Mouse (Mus musculus): ENCODE data around the gene Man2b2. TPM values are rescaled to one million over a fixed set of nuclear protein-coding genes. Genes with fewer than 3 reads are reported as not detected.

Gene Man2b2
- polyA plus RNA-seq, 1 experiment from 2014 or later, result 14.2 TPM

DNA sequence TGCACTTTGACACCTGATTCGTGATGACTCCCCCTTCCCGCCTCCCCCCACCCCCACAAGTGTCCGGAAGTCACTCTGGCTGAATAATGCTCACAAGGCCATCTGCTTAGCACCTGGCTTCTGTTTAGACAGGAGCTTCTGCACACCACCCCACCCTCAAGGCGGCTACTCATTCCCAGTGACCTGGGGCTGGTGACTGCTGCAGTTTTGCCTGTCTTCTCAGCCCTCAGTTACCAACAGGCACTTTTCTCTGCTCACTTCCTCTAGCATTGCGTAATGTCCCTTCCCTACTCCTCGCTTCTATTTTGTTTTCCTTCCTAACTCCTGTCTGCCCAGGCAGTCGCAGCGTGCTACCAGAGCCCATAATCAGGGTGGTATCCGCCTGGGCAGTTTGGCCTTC is 38.6 kb downstream of the Man2b2 start:
- Histone ChIP-seq H3K27me3 (replicated peaks) (no peaks in the 10 kb centered on the region), H3K4me2 (replicated peaks) (no peak overlapping the region), H3K4me3 (no peak overlapping the region), H3K4me1 (peaks cover 8% of the 10 kb centered on the region; the same call in 1 of the 2 replicates), H3K27ac (no peak overlapping the region), H3K36me3 (peaks cover 15% of the 10 kb centered on the region), H3K9ac (no peak overlapping the region), H3K9me3 (no peaks in the 10 kb centered on the region)
- WGBS, result 78% methylated on average over 9 of the region's 9 CpGs
- ATAC-seq (ENCODE audit: low FRiP score, low read depth), result no peak

DNA sequence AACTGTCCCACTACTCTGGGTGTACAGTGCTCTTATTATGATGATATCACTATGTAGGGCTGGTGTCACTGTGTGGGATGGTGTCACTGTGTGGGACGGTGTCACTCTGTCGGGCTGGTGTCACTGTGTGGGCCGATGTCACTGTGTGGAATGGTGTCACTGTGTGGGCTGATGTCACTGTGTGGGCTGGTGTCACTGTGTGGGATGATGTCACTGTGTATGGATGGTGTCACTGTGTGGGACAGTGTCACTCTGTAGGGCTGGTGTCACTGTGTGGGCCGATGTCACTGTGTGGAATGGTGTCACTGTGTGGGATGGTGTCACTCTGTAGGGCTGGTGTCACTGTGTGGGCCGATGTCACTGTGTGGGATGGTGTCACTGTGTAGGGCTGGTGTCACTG is 44.4 kb downstream of the Man2b2 start:
- Histone ChIP-seq H3K9me3 (no peaks in the 10 kb centered on the region), H3K4me1 (no peaks in the 10 kb centered on the region), H3K4me2 (replicated peaks) (no peak overlapping the region), H3K9ac (no peak overlapping the region), H3K4me3 (no peak overlapping the region), H3K27ac (no peak overlapping the region), H3K36me3 (peaks cover 3% of the 10 kb centered on the region; the same call in 1 of the 2 replicates), H3K27me3 (replicated peaks) (no peaks in the 10 kb centered on the region)
- no peak for ATAC-seq (ENCODE audit: low FRiP score, low read depth)
- 92% methylated on average over 5 of the region's 5 CpGs for WGBS

DNA sequence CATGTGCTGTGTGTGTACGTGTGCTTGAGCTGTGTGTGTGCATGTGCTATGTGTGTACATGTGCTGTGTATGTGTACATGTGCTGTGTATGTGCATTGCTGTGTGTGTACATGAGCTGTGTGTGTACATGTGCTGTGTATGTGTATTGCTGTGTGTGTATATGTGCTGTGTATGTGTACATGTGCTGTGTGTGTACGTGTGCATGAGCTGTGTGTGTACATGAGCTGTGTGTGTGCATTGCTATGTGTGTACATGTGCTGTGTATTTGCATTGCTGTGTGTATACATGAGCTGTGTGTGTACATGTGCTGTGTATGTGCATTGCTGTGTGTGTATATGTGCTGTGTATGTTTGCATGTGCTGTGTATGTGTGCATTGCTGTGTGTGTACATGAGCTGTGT is 50.9 kb downstream of the Man2b2 start:
- no peak for ATAC-seq (ENCODE audit: low FRiP score, low read depth)
- WGBS, result 81% methylated on average over 2 of the region's 2 CpGs
- H3K4me3 ChIP-seq, result no peak overlapping the region
- no peaks in the 10 kb centered on the region for H3K4me1 ChIP-seq
- H3K4me2 ChIP-seq (replicated peaks), result no peak overlapping the region
- no peak overlapping the region for H3K27ac ChIP-seq
- no peaks in the 10 kb centered on the region for H3K27me3 ChIP-seq (replicated peaks)
- H3K9me3 ChIP-seq, result peaks cover 9% of the 10 kb centered on the region; the same call in 1 of the 2 replicates
- no peaks in the 10 kb centered on the region for H3K36me3 ChIP-seq
- no peak overlapping the region for H3K9ac ChIP-seq

DNA sequence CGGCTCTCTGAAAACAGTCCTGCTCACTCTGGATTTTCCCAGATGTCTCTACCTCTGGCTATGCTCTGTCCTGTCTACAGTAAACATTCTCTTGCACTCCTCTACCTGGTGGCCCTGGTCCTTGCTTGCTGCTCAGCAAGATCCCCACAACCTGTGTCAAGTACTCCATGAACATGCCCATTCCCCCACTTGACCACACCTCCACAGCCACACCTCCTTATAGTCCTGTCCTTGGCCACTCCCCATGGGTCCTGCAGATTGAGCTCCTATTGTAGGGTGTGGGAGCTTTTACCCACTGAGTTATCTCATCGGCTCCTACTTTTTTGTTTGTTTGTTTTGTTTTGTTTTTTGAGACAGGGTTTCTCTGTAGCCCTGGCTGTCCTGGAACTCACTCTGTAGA is 51.6 kb downstream of the Man2b2 start:
- peaks cover 9% of the 10 kb centered on the region; the same call in 1 of the 2 replicates for H3K9me3 ChIP-seq
- H3K4me2 ChIP-seq (replicated peaks), result no peak overlapping the region
- no peak overlapping the region for H3K27ac ChIP-seq
- ATAC-seq (ENCODE audit: low FRiP score, low read depth), result no peak
- H3K4me3 ChIP-seq, result no peak overlapping the region
- no peaks in the 10 kb centered on the region for H3K27me3 ChIP-seq (replicated peaks)
- H3K36me3 ChIP-seq, result no peaks in the 10 kb centered on the region
- H3K9ac ChIP-seq, result no peak overlapping the region
- no peaks in the 10 kb centered on the region for H3K4me1 ChIP-seq
- 89% methylated on average over 1 of the region's 2 CpGs for WGBS

DNA sequence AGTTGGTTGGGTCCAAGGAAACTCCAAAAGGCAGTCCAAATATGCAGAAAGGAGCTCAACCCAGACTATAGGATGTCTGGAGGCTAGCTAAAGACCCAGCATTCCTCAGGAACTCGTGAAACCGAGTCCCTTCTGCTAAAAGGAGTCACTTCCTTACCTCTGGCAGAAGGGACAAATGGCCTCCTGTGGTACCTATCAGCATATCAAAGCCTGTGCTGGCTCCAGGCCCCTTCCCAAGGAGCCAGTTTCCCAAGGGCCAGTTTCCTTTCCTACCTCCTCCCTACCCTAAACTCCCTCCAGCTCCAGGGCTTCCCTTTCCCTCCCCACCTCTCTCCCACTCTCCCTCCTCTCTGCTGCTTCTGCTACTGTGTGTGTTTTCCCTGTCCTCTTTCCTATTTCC is 53.3 kb downstream of the Man2b2 start:
- H3K4me2 ChIP-seq (replicated peaks), result no peak overlapping the region
- no peaks in the 10 kb centered on the region for H3K36me3 ChIP-seq
- WGBS, result 4% methylated on average over 2 of the region's 2 CpGs
- no peak overlapping the region for H3K9ac ChIP-seq
- no peak overlapping the region for H3K27ac ChIP-seq
- H3K4me1 ChIP-seq, result no peaks in the 10 kb centered on the region
- no peaks in the 10 kb centered on the region for H3K27me3 ChIP-seq (replicated peaks)
- H3K9me3 ChIP-seq, result peaks cover 9% of the 10 kb centered on the region; the same call in 1 of the 2 replicates
- H3K4me3 ChIP-seq, result no peak overlapping the region
- no peak for ATAC-seq (ENCODE audit: low FRiP score, low read depth)

DNA sequence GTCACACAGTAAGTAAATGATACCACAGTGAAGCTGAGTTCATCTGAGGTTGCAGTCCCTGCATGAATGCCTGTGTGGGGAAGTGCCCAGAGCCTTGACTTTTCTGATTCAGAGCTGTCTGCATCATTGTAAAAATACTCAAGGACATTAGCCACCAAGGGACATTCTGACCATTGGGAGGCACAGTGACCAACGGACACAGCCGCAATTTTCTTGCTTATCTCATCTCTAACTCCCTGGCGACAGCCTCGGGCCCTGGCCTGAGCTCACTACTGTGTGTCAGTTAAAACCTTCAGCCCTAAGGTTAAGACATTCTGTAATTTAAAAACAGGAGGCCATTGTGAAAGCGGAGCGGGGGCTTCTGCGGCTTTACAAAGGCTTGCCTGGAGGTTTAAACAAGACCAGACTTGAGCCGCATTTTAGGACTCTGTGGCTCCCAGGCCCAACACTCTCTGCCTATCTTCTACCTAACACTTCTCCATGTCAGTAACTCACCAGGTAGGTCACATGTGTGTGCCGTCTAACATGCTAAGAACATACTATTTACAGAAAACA is 54.4 kb downstream of the Man2b2 start:
- Histone ChIP-seq H3K9ac (0 out of 2 replicates have a peak overlapping the region, but pooled peaks have one; percentile 3), H3K4me1 (no peaks in the 10 kb centered on the region), H3K36me3 (no peaks in the 10 kb centered on the region), H3K27me3 (replicated peaks) (no peaks in the 10 kb centered on the region), H3K9me3 (peaks cover 9% of the 10 kb centered on the region; the same call in 1 of the 2 replicates), H3K27ac (no peak overlapping the region), H3K4me3 (no peak overlapping the region), H3K4me2 (replicated peaks) (no peak overlapping the region)
- 49% methylated on average over 9 of the region's 9 CpGs for WGBS
- ATAC-seq (ENCODE audit: low FRiP score, low read depth), result no peak

DNA sequence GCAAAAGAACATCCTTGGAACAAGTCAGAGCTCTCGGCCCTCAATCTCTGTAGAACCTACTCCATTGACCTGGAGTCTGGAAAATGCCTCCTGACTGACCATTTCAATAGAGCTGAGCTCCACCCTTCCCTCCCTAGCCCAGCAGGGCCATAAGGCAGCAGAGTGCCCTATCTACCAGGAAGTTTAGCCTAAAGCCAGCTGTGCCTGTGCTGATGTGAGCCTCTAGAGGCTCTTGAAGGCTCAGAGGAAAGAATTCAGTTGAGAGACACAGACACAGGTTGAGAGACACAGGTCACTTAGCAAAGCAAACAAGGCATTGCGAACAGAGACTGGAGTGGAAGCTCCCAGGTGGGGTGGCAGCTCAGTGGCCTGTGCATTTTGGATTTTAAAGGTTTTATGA is 55.1 kb downstream of the Man2b2 start:
- no peaks in the 10 kb centered on the region for H3K36me3 ChIP-seq
- H3K4me3 ChIP-seq, result no peak overlapping the region
- no peaks in the 10 kb centered on the region for H3K27me3 ChIP-seq (replicated peaks)
- 79% methylated on average over 2 of the region's 2 CpGs for WGBS
- no peak overlapping the region for H3K9ac ChIP-seq
- no peak overlapping the region for H3K27ac ChIP-seq
- H3K4me1 ChIP-seq, result no peaks in the 10 kb centered on the region
- H3K4me2 ChIP-seq (replicated peaks), result no peak overlapping the region
- ATAC-seq (ENCODE audit: low FRiP score, low read depth), result no peak
- peaks cover 5% of the 10 kb centered on the region; the same call in 1 of the 2 replicates for H3K9me3 ChIP-seq

DNA sequence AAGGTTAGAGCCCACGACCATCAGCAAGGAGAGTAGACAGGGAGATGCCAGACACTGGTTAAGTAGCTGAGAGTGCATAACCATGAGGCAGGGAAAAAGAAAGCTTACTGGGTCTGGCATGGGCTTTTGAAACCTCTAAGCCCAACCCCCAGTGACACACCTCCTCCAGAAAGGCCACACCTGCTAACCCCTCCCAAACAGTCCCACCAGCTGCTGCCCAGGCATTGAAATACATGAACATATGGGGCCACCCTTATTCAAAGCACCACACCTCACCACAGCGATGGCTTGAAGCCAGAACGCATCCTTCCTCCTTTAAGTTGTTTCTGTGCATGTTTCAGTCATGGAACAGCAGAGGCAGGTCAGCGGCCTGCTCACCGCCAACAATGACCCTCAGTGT is 57.9 kb downstream of the Man2b2 start:
- H3K27me3 ChIP-seq (replicated peaks), result no peaks in the 10 kb centered on the region

DNA sequence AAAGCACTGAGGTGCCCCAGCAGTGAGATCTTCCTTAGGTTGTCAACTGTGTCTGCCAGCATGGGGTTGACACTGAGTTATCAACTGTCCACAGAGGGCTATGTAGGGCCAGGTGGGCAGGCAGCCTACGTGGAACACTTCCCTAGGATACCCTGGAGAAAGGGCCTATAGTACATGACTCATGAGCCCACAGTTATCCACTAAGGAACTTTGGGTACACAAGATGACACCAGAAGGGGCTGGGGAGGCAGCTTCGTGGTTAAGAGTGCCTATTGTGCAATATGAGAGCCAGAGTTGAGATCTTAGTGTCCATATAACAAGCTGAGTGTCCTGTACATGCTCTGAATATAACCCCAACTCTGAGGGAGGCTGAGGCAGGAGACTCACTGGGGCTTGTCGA is 60.9 kb downstream of the Man2b2 start:
- no peak for ATAC-seq (ENCODE audit: low FRiP score, low read depth)
- no peak overlapping the region for H3K27ac ChIP-seq
- H3K4me2 ChIP-seq (replicated peaks), result no peak overlapping the region
- peaks cover 14% of the 10 kb centered on the region for H3K4me1 ChIP-seq
- WGBS, result 71% methylated on average over 3 of the region's 3 CpGs
- no peak overlapping the region for H3K4me3 ChIP-seq
- H3K27me3 ChIP-seq (replicated peaks), result no peaks in the 10 kb centered on the region
- no peak overlapping the region for H3K9ac ChIP-seq
- H3K9me3 ChIP-seq, result no peaks in the 10 kb centered on the region
- H3K36me3 ChIP-seq, result no peaks in the 10 kb centered on the region

More for the DNA sequence above, 57.9 kb downstream of the Man2b2 start:
- ATAC-seq (ENCODE audit: low FRiP score, low read depth), result no peak
- H3K27ac ChIP-seq, result no peak overlapping the region
- H3K9ac ChIP-seq, result no peak overlapping the region
- WGBS, result 74% methylated on average over 5 of the region's 5 CpGs
- H3K36me3 ChIP-seq, result no peaks in the 10 kb centered on the region
- peaks cover 5% of the 10 kb centered on the region; the same call in 1 of the 2 replicates for H3K4me1 ChIP-seq
- no peaks in the 10 kb centered on the region for H3K9me3 ChIP-seq
- H3K4me2 ChIP-seq (replicated peaks), result no peak overlapping the region
- H3K4me3 ChIP-seq, result no peak overlapping the region

DNA sequence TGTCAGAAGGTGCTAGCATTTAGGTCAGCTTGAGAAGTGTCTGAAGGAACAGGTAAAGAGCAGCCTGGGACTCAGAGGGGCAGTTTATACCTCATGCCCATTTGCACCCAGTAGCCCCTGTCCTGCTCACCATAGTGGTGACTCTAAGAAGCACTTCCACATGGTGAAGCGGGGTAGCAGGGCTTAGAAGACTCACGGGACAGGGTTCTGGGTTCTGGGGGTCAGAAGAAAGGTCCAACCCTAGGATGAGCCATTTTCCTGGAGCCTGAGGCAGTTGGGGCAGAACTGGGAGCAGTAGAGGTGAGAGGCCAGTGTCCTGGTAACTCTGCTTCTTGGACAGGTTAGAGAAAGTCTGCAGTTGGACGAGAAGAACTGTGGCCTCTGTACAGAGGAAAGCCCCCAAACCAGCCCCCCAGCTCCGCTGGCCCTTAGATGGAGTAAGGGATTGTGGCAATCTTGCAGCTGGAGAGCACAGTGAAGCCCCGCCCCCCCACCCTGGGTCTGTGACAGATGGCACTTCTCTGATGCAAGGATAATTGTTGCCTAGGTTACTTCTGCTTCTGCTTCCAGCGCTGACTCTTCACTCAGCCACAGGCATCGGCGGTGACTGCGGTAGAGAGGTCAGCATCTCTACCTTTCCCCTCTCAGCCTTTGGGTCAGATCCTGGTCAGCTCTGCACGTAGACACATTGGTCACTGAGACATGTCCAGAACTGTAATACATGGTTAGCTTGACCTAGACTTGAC is 63.3 kb downstream of the Man2b2 start:
- peaks cover 18% of the 10 kb centered on the region for H3K4me1 ChIP-seq
- H3K4me2 ChIP-seq (replicated peaks), result peak overlapping the region; percentile 26
- H3K27ac ChIP-seq, result no peak overlapping the region
- no peak overlapping the region for H3K4me3 ChIP-seq
- H3K27me3 ChIP-seq (replicated peaks), result no peaks in the 10 kb centered on the region
- H3K36me3 ChIP-seq, result no peaks in the 10 kb centered on the region
- H3K9me3 ChIP-seq, result no peaks in the 10 kb centered on the region
- 24% methylated on average over 10 of the region's 10 CpGs for WGBS
- peak; percentile 95 for ATAC-seq (ENCODE audit: low FRiP score, low read depth)
- H3K9ac ChIP-seq, result 0 out of 2 replicates have a peak overlapping the region, but pooled peaks have one; percentile 5

DNA sequence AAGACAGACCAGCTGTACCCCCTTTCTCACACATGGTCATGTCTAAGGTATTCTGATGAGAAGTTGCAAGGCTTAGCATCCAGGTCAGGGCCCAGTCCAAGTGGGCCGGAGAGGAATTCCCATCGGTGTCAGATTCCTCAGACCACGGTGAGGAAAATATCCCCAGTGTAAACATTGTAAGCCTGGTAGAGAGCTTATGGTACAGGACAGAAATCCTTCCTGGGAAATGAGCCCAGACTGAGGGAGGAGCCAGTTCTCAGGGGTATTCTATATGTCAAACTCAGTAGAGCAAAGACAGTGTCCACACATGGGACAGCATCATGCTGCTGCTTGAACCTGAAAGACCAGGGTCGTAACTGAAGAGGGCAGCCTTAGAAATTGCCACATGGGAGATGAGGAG is 70.6 kb downstream of the Man2b2 start:
- 81% methylated on average over 4 of the region's 4 CpGs for WGBS
- no peak overlapping the region for H3K27ac ChIP-seq
- ATAC-seq (ENCODE audit: low FRiP score, low read depth), result no peak

DNA sequence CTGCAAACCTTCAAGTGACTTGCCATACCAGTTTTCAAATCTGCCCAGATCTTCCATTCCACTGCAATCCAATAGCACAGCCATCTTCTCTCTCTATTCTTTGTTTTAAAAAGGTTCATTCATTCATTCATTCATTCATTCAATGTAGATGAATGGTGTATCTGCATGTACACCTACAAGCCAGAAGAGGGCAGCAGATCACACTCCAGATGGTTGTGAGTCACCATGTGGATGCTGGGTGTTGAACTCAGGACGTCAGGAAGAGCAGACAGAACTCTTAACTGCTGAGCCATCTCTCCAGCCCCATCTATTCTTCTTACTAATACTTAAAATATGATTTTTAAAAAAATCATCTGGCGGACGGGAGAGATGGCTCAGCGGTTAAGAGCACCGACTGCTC is 73.4 kb downstream of the Man2b2 start:
- no peak for ATAC-seq (ENCODE audit: low FRiP score, low read depth)
- H3K27ac ChIP-seq, result no peak overlapping the region
- WGBS, result 69% methylated on average over 5 of the region's 5 CpGs

More for the DNA sequence above, 70.6 kb downstream of the Man2b2 start:
- Histone ChIP-seq H3K9me3 (no peaks in the 10 kb centered on the region), H3K9ac (no peak overlapping the region), H3K36me3 (no peaks in the 10 kb centered on the region), H3K4me1 (0 out of 2 replicates have a peak, but pooled peaks cover 4% of the 10 kb centered on the region), H3K4me2 (replicated peaks) (no peak overlapping the region), H3K27me3 (replicated peaks) (no peaks in the 10 kb centered on the region), H3K4me3 (no peak overlapping the region)

More for the DNA sequence above, 73.4 kb downstream of the Man2b2 start:
- Histone ChIP-seq H3K9ac (no peak overlapping the region), H3K27me3 (replicated peaks) (no peaks in the 10 kb centered on the region; the same call in 1 of the 2 replicates), H3K9me3 (no peaks in the 10 kb centered on the region), H3K4me2 (replicated peaks) (no peak overlapping the region), H3K36me3 (no peaks in the 10 kb centered on the region), H3K4me3 (no peak overlapping the region), H3K4me1 (no peaks in the 10 kb centered on the region)

All from neural tube, embryonic 12.5 days (tissue).